Mouse (Mus musculus): ENCODE measurements around the gene Rasa3.
A peak's percentile ranks its signal among the peaks of the same experiment; 100 is the strongest.

Rasa3 gene

DNA sequence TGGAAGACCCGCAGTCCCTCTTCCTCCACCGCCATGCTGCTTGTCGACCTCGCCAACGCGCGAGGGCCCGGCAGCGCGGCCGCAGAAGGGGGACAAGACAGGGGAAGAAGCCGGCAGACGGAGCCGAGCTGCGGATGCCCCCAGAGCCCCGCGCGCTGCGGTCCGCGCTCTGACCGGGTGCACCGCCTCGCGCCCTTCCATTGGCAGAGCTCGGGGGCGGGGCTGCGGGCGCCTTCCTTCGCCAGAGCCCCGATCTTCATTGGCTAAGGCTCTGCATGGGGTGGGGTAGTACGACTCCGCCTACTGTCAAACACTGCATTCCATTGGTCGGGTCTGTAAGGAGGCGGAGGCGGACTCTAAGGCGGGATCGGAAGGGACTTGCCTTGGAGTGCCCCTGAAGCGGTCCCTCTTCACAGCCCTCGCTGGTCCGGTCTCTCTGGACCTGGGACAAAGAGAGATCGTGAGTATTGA lies at the start of gene Rasa3:
TSS of gene Rasa3 (minus strand) at position 191 of the 471 bp plus-strand sequence.
- DNase-seq, result peak; percentile 96

DNA sequence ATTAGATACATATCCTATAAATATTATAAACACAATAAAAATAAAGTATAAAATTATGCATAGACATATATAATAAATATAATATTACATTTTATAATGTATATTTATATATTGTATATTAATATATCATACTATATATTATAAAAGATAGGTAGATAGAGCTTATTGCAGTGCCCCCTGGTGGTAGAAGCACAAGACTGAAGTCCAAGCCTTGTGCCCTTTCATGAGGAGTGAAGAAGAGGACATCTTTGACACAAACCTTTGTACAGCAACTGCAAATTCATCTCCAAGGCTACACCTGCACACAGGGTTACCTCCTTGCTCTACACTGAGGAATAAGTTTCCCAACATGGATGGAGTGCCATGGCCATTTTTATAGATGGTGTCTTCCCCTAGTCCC lies 48.3 kb upstream of the Rasa3 start:
- peak; percentile 75 for DNase-seq

DNA sequence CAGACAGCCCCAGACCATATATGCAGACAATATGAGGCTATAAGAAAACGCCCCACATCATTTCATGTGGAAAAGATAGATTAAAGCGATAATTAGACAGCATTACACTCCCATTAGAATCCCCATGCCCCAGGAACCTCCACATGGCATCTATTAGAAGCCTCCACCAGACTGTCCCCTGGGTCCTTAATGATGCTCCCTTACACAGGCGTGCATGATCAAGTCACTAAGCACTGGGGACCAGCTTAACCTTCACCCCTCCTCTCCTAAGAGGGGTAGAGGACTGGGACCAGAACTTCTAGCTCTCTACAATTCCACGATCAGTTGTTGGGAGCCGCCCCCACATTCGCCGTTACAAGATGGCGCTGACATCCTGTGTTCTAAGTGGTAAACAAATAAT lies 41.6 kb upstream of the Rasa3 start:
- no peak for DNase-seq

DNA sequence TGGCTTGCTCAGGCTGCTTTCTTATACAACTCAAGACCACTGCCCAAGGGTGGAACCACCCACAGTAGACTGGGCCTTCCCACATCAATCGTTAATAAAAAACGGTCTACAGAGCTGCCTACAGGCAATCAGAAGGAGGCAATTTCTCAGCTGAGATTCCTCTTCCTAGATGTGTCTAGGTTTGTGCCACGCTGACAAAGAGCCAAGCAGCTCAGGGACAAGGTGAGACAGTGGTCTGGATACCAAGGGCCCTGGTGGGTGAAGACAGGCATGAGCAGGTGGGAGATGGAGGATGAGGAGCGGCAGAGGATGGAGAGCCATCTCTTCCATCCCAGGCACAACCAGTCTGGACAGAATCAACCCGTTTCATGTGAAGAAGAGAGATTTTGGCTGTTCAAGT lies 31.1 kb upstream of the Rasa3 start:
- no peak for DNase-seq

DNA sequence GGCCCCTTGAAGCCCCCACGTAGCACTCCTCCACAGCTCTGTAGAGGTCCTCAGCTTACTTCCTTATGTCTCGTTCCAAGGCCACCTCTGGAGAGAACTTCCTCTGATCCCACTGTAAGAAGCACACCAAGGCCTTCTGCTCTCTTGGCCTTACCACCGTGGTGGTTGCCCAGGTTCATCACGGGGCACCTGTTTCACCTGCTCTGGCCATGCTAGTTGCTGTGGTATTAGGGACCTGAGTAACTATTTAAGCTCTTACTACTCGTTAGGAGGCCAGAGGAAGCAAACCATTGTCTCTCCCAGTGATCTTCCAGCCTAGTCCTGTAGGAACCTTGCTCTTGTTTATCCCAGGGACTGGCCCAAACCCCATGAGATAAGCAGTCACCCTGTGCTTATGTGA lies 29.5 kb upstream of the Rasa3 start:
- DNase-seq, result no peak

DNA sequence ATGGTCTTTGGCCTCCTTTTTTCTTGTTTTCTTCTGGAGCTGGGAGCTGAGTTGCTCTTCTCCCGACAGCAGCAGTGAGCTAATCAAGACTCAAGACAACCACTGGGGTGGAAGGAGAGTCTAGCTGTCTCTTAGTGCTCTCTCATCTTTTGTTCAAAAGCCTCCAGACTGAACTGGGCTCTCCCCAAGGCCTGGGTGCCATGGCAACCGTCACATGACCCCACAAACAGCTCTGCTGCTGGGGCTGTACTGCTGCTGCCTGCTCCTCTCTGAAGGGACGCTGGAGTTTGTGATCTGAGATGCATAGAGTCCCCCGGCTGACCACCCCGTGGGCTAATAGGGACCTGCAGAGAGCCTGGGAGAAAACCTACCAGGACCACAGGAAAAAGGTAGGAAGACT lies 28.3 kb upstream of the Rasa3 start, which contains the start of gene Cfap97d2:
TSS of gene Cfap97d2 (plus strand) at position 222 of the 400 bp plus-strand sequence.
- DNase-seq, result peak; percentile 77

GRCm38 (mm10) chr8:13704301-13704700 lies 26.9 kb upstream of the Rasa3 start:
- no peak for DNase-seq

DNA sequence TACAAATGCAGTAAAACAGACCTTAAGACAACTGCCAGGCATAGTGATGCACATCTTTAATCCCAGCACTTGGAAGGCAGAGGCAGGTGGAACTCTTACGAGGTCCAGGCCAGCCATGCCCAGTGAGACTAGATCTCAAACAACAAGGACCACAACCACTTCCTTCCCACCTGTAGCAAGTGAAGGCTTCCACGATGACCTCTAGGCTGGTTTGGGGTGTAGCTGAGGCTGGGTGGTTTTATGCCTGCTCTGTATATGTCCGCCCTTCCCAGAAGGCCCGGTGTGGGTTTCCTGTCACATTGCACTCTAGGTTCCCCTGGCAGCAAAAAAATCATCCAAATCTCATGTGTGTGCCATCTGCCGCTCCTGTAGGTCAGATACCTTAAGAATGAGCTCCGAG lies 26.4 kb upstream of the Rasa3 start:
- no peak for DNase-seq

DNA sequence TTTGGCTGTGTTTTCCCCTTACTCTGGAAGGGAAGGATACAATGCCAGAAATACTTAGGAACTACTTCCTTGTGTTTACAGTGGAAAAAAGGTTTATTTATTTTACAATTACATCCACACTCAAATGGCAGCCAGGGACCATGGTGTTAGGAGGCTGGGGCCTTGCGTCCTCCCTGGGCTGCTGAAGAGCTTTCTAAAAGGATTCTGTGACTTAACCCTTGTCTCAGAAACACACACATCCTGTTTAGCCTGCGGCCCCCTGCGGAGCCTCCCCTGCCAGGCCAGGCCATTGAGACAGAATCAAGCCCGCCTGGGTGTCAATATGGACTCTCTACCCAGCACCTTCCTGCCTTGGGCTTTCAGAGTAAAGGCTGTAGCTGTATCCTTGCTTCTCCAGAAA lies 25.4 kb upstream of the Rasa3 start:
- DNase-seq, result no peak

DNA sequence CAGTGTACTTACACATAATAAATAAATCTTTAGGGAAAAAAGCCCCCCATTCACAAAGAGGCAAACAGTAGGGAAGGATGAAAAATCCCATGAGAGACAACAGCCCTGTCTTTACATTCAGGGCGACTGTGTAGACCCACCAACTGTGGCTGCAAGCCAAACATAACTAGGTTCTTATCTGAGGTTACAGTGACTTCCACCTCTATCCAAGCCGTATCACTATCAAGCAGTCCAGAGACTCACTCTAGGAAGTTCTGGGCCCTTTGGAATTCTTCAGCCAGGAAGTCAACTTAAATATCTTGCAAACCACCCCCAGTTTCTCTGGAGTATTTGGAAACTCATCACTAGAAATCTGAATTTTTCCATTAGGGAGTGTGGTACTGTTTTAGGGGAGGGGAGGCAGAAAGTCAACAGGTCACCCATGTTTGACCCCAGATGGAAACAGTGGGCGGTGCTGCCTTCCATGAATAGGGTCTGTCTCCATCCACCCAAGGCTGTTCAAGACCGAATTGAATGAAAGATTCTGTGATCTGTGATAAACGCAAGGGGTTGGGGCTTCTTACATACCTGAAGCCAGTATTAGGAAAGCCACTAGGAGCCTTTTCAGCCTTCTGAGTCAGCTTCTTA lies 22.0 kb upstream of the Rasa3 start:
- no peak for DNase-seq

GRCm38 (mm10) chr8:13698281-13698680 lies 20.9 kb upstream of the Rasa3 start:
- no peak for DNase-seq

GRCm38 (mm10) chr8:13697681-13698080 lies 20.3 kb upstream of the Rasa3 start:
- DNase-seq, result no peak

- no peak for DNase-seq
Observed at GRCm38 (mm10) chr8:13697196-13697595, 19.8 kb upstream of the Rasa3 start.

DNA sequence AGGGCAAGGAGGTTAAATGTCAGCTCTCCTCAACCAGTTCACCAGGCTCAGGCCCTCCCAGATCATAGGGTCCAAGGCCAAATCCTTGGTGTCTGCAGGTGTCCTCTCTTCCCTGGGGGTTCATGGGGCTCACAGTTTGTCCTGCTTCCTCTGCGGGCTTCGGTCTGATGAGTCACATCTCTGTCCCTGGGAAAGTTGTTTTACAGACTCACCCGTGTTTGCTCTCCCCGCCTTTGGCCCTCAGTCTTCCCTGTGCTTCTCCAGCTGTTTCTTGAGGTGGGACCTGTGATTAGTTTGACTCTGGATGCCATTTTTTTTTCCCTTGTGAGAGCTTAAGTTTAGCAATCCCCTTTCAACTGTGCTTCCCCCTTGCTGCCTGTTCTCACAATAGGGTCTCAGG lies 18.8 kb upstream of the Rasa3 start:
- no peak for DNase-seq

DNA sequence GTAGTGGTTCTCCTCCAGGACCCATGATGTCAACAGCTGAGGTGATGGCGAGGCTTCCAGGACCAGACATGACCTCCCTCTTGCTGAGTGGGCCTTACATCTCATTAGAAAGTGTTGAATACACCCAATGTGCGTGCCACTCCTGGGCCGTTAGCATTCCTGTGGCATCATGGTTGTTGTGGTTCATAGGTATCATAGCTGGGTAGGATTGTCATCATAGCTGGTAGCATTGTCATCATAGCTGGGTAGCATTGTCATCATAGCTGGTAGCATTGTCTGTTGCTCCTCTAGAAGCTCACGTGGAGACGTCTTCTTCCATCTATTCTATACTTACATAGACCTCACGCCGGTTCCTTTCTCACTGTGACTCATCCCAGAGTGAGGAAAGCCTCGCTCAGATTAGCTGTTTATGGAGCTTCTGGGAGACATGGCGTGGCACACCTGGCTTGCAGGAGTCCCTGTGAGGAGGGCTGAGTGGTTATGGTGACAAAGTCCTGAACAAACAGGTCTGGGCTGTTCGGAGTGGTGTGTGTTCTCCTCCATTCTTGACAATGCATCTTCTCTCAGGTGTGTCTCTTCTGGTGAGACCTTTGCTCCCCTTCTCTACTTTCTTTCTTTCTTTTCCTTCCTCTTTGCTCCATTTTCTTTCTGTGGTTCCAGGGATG lies 17.9 kb upstream of the Rasa3 start:
- DNase-seq, result no peak

DNA sequence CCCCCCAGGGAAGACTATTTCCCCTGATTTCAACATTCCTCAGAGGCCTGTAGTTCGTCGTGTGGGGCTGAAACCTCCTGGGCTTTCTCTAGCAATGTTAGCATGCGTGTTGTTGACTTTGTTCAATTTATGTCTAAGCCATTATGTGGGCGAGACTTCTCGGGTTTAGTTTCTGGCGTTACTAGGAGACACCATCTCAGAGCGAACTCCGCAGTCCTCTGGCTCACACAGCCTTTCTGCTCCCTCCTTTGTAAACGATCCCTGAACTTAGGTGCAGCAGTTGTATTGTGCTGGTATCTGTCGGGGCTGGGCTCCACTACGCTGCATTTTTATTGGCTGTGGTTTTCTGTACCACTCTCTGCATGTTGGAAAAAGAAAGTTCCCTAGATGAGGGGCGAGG lies 17.3 kb upstream of the Rasa3 start:
- DNase-seq, result no peak

DNA sequence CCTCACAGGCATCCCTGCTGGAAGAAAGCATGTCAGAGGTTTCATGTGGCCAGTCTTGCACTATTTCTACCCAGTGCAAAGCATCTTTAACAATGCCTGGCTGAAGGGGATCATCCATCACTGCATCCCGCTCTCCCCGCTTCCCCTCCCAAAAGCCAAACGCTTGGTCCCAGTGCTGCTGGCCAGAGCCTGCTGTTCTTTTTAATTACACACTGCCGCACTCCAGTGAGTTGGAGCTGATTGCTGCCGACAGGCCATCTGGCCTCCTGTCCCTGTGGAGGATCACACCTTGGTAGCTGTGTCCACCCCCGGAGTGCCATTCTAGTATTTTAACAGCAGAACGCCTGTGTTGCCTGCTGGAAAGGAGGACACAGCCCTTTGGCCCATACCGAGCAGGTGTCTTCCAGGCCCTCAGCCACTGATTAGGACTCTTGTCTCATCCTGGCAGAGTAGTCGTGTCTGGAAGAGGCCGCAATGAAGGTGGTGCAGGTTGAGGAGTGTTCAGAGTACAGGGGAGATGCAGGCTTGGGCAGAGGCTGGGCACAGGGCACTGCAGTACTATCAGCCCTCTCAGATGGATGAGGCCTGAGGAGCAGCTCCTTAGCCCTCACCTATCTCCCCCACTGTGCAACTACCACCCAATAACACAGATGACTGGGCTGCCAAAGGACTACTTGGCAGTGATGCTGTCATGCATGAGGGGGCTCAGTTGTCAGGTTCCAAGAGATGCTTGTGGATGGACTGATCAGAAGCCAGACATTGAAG lies 15.1 kb upstream of the Rasa3 start:
- no peak for DNase-seq

GRCm38 (mm10) chr8:13689331-13689730 lies 11.9 kb upstream of the Rasa3 start:
- no peak for DNase-seq

DNA sequence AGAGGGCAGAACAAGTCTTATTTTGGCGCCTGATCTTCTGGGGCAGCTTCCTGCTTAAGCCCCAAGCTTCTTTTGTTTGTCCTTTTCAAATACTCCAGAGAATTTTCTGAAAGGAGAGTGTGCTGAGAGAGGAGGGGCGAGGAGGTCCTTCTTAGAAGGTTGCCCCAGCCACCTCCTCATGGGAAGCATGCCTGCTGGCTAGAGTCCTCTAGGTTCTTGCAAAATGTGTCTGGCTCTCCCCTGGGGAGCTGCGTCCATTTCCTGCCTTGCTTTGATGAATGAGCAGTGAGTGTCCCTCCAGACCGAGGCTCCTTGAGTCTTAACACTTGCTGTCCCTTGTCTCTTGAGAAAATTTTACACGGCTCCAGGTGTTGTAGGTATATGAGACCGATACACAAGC lies 11.1 kb upstream of the Rasa3 start:
- no peak for DNase-seq

GRCm38 (mm10) chr8:13687941-13688340 lies 10.5 kb upstream of the Rasa3 start:
- peak; percentile 54 for DNase-seq

DNA sequence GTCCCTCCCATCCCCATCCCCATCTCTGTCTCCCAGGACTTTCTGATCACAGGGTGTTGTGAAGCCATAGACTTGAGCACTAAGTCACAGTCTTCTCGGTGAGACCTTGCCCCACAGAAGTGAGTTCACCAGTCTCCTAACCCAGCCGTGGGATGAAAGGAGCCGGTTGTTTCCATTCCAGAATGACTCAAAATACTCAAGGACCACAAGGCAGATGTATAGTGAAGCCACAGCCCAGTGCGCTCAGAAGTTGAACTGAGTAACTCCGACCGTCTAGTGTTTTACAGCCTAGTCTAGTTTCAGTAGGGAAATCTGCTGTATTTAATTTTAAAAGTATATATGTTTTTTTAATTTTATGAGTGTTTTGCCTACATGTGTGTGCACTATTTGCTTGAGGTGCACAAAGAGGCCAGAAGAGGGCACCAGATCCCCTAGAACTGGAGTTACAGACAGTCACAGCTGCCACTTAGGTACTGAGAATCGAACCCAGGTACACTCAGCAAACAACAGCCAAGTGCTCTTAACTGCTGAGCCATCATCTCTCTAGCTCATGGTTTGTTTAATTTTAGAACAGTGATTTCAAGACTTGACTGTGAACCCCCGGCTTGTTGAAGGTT lies 9.8 kb upstream of the Rasa3 start:
- peak; percentile 56 for DNase-seq

DNA sequence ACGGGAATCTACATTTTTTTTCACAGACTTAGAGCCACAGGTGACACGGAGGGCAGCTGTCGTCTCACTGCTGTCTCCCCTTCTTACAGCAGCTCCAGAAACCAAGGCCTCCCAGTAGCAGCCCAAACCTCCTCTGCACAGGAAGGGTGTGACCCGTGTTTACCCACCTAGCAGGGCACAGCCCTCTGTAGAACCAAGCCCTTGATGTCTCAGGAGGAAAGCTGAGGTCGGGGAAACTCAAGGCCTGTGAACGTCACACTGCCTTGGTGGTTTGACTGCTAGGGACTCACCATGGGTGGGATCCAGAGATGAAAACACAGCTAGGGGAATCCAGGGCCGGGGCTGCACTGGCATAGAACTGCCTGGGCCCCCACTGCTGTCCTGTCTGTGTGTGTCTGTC lies 9.0 kb upstream of the Rasa3 start:
- peak; percentile 73 for DNase-seq

- DNase-seq, result peak; percentile 67
Observed at GRCm38 (mm10) chr8:13685674-13686314, 8.4 kb upstream of the Rasa3 start.
